Mouse (Mus musculus) 3T3-L1 (cell line): Measurements from ENCODE around the gene Zfp462.

Experiments used
- DNase-seq: peaks from one replicate; pipeline ENCODE4 v3.0.0-alpha.2; 2015; ENCODE audit warnings: low read depth, low spot score

Gene Zfp462

DNA sequence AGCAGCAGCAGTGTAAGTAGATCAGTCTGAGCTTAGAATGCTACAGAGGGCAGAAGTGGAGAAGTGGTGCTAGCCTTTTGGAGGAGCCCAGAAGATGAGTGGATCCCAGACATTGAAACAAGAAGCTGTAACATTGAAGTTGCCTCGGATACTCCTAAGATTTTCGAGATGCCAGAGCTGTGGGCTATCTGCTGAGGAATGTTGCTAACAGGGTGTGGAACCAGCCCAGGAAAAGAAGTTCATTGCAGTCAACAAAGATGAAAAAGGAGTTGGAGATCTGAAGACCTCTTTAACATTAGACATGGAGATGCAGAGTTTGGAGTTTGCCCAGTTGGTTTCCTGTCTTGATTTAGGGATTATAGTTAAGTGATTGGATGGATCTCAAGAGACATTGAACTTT is 51.2 kb downstream of the Zfp462 start:
- DNase-seq, result no peak

- no peak for DNase-seq
These were observed 53.4 kb downstream of the Zfp462 start for GRCm38 (mm10) chr4:54998146-54998841.

- DNase-seq, result no peak
These were observed 54.7 kb downstream of the Zfp462 start for GRCm38 (mm10) chr4:54999556-54999955.

GRCm38 (mm10) chr4:55001386-55001785 is 56.5 kb downstream of the Zfp462 start:
- DNase-seq, result peak; percentile 79

GRCm38 (mm10) chr4:55003128-55003527 is 58.3 kb downstream of the Zfp462 start:
- no peak for DNase-seq

DNA sequence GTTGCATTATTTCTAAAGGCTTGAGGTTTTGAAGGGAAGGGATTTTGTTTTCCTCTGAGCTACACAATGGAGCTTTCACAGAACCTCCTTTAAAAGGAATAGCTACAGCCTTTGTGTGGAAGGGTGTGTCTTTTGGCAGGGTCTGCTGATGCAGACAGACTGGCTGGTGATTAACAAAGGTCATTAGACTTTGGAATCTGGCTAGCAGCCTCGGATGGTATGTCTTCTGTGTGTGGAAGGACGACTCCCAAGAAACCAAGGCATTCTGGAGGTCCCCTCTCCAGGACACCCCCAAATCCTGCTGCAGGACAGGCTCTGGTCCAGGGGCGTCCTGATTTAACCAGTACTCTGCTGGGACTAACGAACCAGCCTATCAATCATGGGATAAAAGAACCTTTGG is 60.2 kb downstream of the Zfp462 start:
- DNase-seq, result peak; percentile 36

GRCm38 (mm10) chr4:55005521-55005969 is 60.7 kb downstream of the Zfp462 start:
- peak; percentile 57 for DNase-seq

GRCm38 (mm10) chr4:55006024-55006423 is 61.2 kb downstream of the Zfp462 start:
- peak; percentile 11 for DNase-seq

GRCm38 (mm10) chr4:55008616-55009015 is 63.8 kb downstream of the Zfp462 start:
- DNase-seq, result no peak

DNA sequence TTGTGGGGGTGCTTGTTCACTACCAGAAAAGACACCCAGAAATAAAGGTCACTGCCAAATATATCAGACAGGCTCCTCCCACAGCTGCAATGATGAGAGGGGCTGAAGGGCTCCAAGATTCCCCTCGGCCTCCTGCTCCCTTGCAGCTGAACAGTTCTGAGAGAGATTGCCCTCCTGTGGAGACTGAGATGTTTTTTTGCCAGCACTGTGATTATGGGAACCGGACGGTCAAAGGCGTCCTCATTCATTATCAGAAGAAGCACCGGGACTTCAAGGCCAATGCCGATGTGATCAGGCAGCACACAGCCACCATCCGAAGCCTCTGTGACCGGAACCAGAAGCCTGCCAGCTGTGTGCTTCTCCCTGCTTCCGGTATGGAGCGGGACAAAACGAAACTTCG is 66.5 kb downstream of the Zfp462 start:
- no peak for DNase-seq

DNA sequence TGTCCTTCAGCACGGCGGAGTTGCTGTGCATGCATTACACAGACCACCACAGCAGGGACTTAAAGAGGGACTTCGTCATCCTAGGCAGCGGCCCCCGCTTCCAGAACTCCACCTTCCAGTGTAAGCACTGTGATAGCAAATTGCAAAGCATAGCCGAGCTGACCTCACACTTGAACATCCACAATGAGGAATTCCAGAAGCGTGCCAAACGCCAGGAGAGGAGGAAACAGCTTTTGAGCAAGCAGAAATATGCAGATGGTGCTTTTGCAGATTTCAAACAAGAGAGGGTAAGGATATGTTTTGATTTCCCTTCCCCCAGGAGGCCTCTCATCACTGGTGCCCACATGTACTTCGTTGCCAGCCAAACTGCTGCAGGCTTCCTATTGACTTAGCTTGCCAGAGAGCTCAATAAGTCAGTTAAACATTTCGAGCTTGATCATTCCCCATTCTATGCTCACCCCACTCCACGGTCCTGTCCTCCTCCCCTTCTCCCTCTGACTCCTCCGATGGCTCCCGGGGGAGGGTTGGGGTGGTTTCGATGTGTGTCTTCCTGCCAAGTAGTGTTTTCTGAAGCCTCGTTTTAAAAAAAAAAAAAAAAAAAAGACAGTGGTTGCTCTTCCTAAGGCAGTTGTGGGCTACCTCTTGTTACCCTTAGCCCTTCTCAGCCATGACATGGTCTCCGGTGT is 68.9 kb downstream of the Zfp462 start:
- no peak for DNase-seq

DNA sequence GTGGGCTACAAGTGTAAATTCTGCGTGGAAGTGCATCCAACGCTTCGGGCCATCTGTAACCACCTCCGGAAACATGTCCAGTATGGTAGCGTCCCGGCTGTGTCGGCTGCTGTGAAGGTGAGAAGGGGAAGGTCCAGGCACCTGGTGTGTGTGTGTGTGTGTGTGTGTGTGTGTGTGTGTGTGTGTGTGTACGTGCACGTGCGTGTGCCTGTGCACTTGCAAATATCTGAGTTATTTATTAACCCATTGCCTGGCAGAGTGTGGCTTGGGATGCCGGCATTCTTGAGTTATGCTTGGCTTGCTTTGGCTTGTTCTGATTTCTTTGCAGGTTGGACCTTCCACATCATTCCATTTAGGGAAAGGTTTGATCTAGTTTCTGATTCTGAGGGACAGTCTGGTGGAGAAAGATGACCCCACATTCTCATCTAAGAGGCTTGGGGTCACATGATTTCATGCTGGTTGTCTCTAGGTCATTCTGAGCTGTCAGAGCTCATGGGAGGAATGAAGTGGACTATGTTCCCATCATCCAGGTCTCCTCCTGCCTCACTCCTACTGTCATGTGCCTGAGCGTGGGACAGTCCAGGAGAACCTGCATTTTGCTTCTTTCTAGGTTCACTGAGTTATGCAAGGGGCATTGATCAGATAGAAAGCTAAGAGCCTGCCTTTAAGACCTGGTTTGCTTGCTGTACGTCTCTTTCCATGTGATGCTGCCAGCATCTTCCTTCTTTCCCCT is 70.0 kb downstream of the Zfp462 start:
- DNase-seq, result no peak

- DNase-seq, result no peak
These were observed 70.7 kb downstream of the Zfp462 start for GRCm38 (mm10) chr4:55015517-55015916.

GRCm38 (mm10) chr4:55026109-55026646 is 81.3 kb downstream of the Zfp462 start:
- DNase-seq, result no peak

GRCm38 (mm10) chr4:55030401-55030800 is 85.6 kb downstream of the Zfp462 start:
- no peak for DNase-seq

GRCm38 (mm10) chr4:55032317-55032930 is 87.6 kb downstream of the Zfp462 start:
- no peak for DNase-seq

DNA sequence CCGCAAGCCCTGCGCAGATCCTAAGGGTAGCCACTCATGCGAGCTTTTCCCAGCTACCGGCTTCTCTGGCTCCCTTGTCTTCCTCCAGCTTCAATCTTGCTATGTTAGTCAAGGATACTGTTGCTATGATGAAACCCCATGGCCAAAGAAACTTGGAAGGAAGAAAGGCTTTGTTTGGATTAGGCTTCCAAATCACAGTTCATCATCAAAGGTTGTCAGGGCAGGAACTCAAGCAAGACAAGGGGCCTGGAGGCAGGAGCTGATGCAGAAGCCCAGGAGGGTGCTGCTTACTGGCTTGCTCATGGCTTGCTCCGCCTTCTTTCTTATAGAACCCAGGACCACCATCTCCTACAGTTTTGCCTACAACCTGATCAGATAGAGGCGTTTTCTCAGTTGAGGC is 88.6 kb downstream of the Zfp462 start:
- no peak for DNase-seq

- peak; percentile 19 for DNase-seq
These were observed 93.3 kb downstream of the Zfp462 start for GRCm38 (mm10) chr4:55038139-55038538.

- DNase-seq, result peak; percentile 5
These were observed 95.6 kb downstream of the Zfp462 start for GRCm38 (mm10) chr4:55040258-55040964.

- peak; percentile 31 for DNase-seq
These were observed 96.4 kb downstream of the Zfp462 start for GRCm38 (mm10) chr4:55041106-55041730.

GRCm38 (mm10) chr4:55042573-55042972 is 97.7 kb downstream of the Zfp462 start:
- peak; percentile 15 for DNase-seq
